Mouse (Mus musculus) stomach, postnatal 0 days (tissue): Measurements from ENCODE around the gene Vmn2r113. TPM values are rescaled to one million over a fixed set of nuclear protein-coding genes. Genes with fewer than 3 reads are reported as not detected.
"Not testable (repeated sequence)": the region's sequence is repeated elsewhere in the genome, so short reads cannot be mapped to it uniquely, and the experiment has no call there.

Source experiments
- ATAC-seq: fragments of 200-750 bp; cut with Nextera tagmentation; 2 replicates; pipeline ENCODE4 v1.8.0; 2017; ENCODE audit not compliant: low FRiP score, low TSS enrichment
- DNase-seq: peaks from one replicate; pipeline ENCODE4 v3.0.0-alpha.2; 2016; ENCODE audit warnings: low spot score
- H3K27ac ChIP-seq: fragments of 300-500 bp; sonication (generic); replicated peaks from 2 replicates; pipeline ENCODE4 v1.5.1; 2014; ENCODE audit warnings: mild to moderate bottlenecking, control low read depth
- H3K27me3 ChIP-seq: fragments of 300-500 bp; sonication (generic); 2 replicates; pipeline ENCODE4 v1.6.1; 2014; ENCODE audit warnings: low read length; ENCODE audit not compliant: control insufficient read depth, insufficient read depth
- H3K36me3 ChIP-seq: fragments of 300-500 bp; sonication (generic); 2 replicates; pipeline ENCODE4 v1.6.1; 2014; ENCODE audit warnings: low read length, mixed read lengths; ENCODE audit not compliant: control insufficient read depth, insufficient read depth
- H3K4me1 ChIP-seq: fragments of 300-500 bp; sonication (generic); replicated peaks from 2 replicates; pipeline ENCODE4 v1.6.1; 2014; ENCODE audit warnings: antibody characterized with exemption; ENCODE audit not compliant: control insufficient read depth, insufficient read depth
- H3K4me2 ChIP-seq: fragments of 300-500 bp; sonication (generic); replicated peaks from 2 replicates; pipeline ENCODE4 v1.6.1; 2014; ENCODE audit warnings: low read depth, mild to moderate bottlenecking, control low read depth, moderate library complexity
- H3K4me3 ChIP-seq: fragments of 300-500 bp; sonication (generic); 2 replicates; pipeline ENCODE4 v1.5.1; 2014; ENCODE audit warnings: low read depth, low read length, control low read depth
- H3K9ac ChIP-seq: fragments of 300-500 bp; sonication (generic); 2 replicates; pipeline ENCODE4 v1.6.1; 2014; ENCODE audit warnings: mild to moderate bottlenecking, low read length, control low read depth, mixed read lengths
- H3K9me3 ChIP-seq: fragments of 300-500 bp; sonication (generic); 2 replicates; pipeline ENCODE4 v1.6.1; 2016; ENCODE audit warnings: low read length; ENCODE audit not compliant: control insufficient read depth
- WGBS: fragments of 180-500 bp; shearing (Covaris S2); extraction: QIAGEN DNeasy Blood & Tissue Kit; methylation state at CpG from one replicate; pipeline ENCODE4 v1.1.7; 2014; 5-methylcytosine and 5-hydroxymethylcytosine counted together
- polyA plus RNA-seq: library from polyadenylated mRNA; unstranded; fragments of >200 nt; fragmentation: Nextera tagmentation; extraction: Ambion mirVana; gene quantifications from 2 replicates; pipeline ENCODE4 v1.2.1, GENCODE M21; 2015

Vmn2r113 gene
- polyA plus RNA-seq = 0.02 TPM in 1 of 2 replicates, not detected in the other

DNA sequence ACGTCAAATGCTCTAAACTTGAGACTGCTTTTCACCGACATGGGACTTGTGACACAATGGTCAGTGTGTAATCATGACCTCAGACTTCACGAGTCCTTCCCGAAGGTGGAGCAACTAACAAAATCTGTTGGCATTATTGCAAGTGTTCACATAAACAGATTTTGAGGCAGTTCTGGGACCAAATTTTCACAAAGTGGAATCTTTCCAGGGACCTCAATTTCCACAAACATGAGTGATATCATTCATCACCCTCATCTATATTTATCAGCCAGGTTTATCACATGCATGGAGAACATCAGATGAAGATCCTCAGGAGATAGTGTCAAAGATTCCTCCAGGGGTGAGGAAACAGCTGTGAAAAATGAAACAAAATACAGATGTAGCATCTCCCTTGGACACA, at the start of gene Vmn2r113:
Gene Vmn2r113, plus strand, starts transcription at position 301 of the 400 bp plus-strand sequence.
- not testable (repeated sequence) for H3K4me1 ChIP-seq, H3K27ac ChIP-seq, H3K36me3 ChIP-seq, H3K9me3 ChIP-seq, H3K4me2 ChIP-seq, H3K4me3 ChIP-seq, ATAC-seq, H3K9ac ChIP-seq, H3K27me3 ChIP-seq, DNase-seq
- WGBS = no CpG with 5 or more reads among the region's 4 CpGs

Other genes starting within 250 kb of the Vmn2r113 start
- 9.0 and 9.9 TPM in 2 replicates for gene Zfp945, start 75.8 kb upstream of the Vmn2r113 start, polyA plus RNA-seq
- not detected in 2 replicates for gene Vmn2r-ps130, start 118.2 kb downstream of the Vmn2r113 start, polyA plus RNA-seq